Mouse (Mus musculus) cortical plate, adult 2 months (tissue): ENCODE measurements around the gene Trim41. TPM values are rescaled to one million over a fixed set of nuclear protein-coding genes. Genes with fewer than 3 reads are reported as not detected.
A peak's percentile ranks its signal among the peaks of the same experiment; 100 is the strongest.

ENCODE experiments used
- H3K27ac ChIP-seq: fragments of 200-500 bp; 2 replicates; pipeline ENCODE4 v1.5.1; 2012; ENCODE audit warnings: low read length, control low read depth, inconsistent platforms; ENCODE audit not compliant: insufficient read depth
- H3K4me1 ChIP-seq: fragments of 200-500 bp; 2 replicates; pipeline ENCODE4 v1.6.1; 2011; ENCODE audit warnings: low read length; ENCODE audit not compliant: control insufficient read depth, insufficient read depth
- H3K4me3 ChIP-seq: fragments of 200-500 bp; 2 replicates; pipeline ENCODE4 v1.5.1; 2011; ENCODE audit warnings: mild to moderate bottlenecking, low read length, control low read depth; ENCODE audit not compliant: insufficient read depth
- CTCF ChIP-seq: fragments of 200-500 bp; IDR thresholded peaks from 2 replicates; pipeline ENCODE4 v1.5.1; 2011; ENCODE audit warnings: mild to moderate bottlenecking, control low read depth, low read length; ENCODE audit not compliant: insufficient read depth; ENCODE audit errors: extremely low read depth
- POLR2A ChIP-seq: fragments of 200-500 bp; IDR thresholded peaks from 2 replicates; pipeline ENCODE4 v1.6.1; 2011; ENCODE audit warnings: mild to moderate bottlenecking, low read length, control low read depth; ENCODE audit not compliant: insufficient read depth; ENCODE audit errors: extremely low read depth
- polyA plus RNA-seq: library from polyadenylated mRNA; depleted of rRNA; stranded (reverse); fragments of >200 nt; gene quantifications from 2 replicates; pipeline ENCODE4 v1.2.3, GENCODE M21; 2012

The Trim41 gene
- polyA plus RNA-seq, 1 experiment, result 43.1 TPM

GRCm38 (mm10) chr11:48790946-48791345 lies 26.2 kb downstream of the Trim41 start:
- H3K27ac ChIP-seq, result no peak overlapping the region
- H3K4me1 ChIP-seq, result no peaks in the 10 kb centered on the region
- H3K4me3 ChIP-seq, result no peak overlapping the region
- no peak for TF ChIP-seq POLR2A
- TF ChIP-seq CTCF, result no peak

GRCm38 (mm10) chr11:48789973-48790823 lies 27.0 kb downstream of the Trim41 start:
- Histone ChIP-seq H3K4me1 (no peaks in the 10 kb centered on the region), H3K4me3 (no peak overlapping the region), H3K27ac (no peak overlapping the region)
- TF ChIP-seq CTCF (peak; percentile 80), POLR2A (no peak)

GRCm38 (mm10) chr11:48789215-48789614 lies 27.9 kb downstream of the Trim41 start:
- Histone ChIP-seq H3K4me3 (no peak overlapping the region), H3K27ac (no peak overlapping the region), H3K4me1 (no peaks in the 10 kb centered on the region)
- no peak for TF ChIP-seq CTCF
- TF ChIP-seq POLR2A, result no peak

GRCm38 (mm10) chr11:48788311-48789089 lies 28.7 kb downstream of the Trim41 start:
- H3K27ac ChIP-seq, result no peak overlapping the region
- TF ChIP-seq POLR2A, result no peak
- peak; percentile 59 for TF ChIP-seq CTCF
- H3K4me1 ChIP-seq, result no peaks in the 10 kb centered on the region
- H3K4me3 ChIP-seq, result peak overlapping the region; percentile 34

- TF ChIP-seq CTCF (no peak), POLR2A (no peak)
- H3K27ac ChIP-seq, result no peak overlapping the region
Measured at GRCm38 (mm10) chr11:48787455-48788211, 29.5 kb downstream of the Trim41 start.

GRCm38 (mm10) chr11:48782243-48782642 lies 34.9 kb downstream of the Trim41 start:
- Histone ChIP-seq H3K4me1 (no peaks in the 10 kb centered on the region), H3K27ac (no peak overlapping the region), H3K4me3 (no peak overlapping the region)
- TF ChIP-seq CTCF (no peak), POLR2A (no peak)

More at GRCm38 (mm10) chr11:48787455-48788211, 29.5 kb downstream of the Trim41 start:
- H3K4me3 ChIP-seq, result no peak overlapping the region; the same call in 1 of the 2 replicates
- H3K4me1 ChIP-seq, result no peaks in the 10 kb centered on the region

GRCm38 (mm10) chr11:48779450-48779849 lies 37.7 kb downstream of the Trim41 start:
- TF ChIP-seq CTCF (peak; percentile 49), POLR2A (no peak)
- no peaks in the 10 kb centered on the region for H3K4me1 ChIP-seq
- no peak overlapping the region for H3K4me3 ChIP-seq
- H3K27ac ChIP-seq, result no peak overlapping the region

GRCm38 (mm10) chr11:48777303-48777702 lies 39.9 kb downstream of the Trim41 start:
- no peak overlapping the region for H3K4me3 ChIP-seq
- H3K4me1 ChIP-seq, result no peaks in the 10 kb centered on the region
- H3K27ac ChIP-seq, result no peak overlapping the region
- no peak for TF ChIP-seq CTCF
- TF ChIP-seq POLR2A, result no peak

- no peaks in the 10 kb centered on the region for H3K4me1 ChIP-seq
- no peak overlapping the region for H3K4me3 ChIP-seq
- no peak overlapping the region for H3K27ac ChIP-seq
- TF ChIP-seq CTCF (no peak), POLR2A (no peak)
Measured at GRCm38 (mm10) chr11:48776664-48777063, 40.5 kb downstream of the Trim41 start.
